Mouse (Mus musculus): Measurements from ENCODE around the gene Myof.

Gene Myof

DNA sequence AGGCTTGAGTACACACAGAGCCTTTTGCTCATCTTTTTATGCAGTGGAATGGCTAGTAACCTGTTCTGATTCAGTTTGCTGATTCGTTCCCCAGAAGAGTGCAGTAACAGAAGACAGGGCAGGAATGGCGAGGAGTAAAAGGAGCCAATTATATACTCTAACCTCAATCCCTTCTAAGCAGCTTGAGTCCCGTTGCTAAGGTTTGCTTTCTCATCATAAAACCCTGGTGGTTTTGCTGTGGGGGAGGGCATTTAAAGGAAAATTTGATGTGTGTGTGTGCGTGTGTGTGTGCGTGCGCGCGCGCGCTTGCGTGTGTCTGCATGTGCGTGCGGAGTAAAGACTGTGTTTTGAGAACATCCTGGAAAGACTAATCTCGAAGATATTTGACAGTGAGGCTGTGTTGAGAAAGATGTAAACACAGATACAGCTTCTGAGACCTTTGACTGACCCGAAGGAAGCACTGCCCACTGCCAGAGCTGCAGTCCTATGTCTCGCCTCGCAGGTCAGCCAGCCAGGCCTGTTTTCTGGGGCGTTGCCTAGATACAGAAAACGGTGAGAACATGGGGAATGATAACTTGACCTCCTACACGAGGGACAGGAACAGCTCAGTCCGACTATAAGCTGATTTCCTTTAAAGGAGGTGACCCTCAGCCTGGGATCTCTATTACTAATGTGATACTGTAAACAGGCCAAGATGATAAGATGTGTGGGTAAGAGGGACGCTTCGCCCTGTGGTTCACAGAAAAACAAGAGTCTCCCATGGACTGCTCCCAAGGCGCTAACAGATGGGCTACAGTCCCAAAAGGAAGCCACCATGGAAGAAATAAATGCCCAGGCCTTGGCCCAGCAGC lies 39.5 kb downstream of the Myof start:
- no peak for DNase-seq (ENCODE audit: low read depth, low spot score)

DNA sequence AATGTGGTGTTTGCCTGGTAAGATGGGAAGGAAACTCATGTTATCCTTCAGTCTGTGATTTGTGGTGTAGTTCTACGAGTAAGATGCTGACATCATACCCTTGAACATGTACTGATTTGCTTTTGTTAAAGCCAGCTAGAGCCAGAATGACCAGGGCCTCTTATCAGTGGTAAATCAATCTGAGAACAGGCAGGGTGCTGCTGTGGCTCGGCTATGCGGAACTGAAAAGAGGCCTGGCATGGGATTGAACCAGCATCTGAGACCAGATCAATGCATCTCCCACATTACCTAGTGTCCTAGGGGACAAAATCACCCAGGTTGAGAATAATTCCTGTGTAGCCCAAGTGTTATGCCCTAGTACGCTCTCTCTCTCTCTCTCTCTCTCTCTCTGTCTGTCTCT lies 40.6 kb downstream of the Myof start:
- DNase-seq (ENCODE audit: low read depth, low spot score), result no peak

DNA sequence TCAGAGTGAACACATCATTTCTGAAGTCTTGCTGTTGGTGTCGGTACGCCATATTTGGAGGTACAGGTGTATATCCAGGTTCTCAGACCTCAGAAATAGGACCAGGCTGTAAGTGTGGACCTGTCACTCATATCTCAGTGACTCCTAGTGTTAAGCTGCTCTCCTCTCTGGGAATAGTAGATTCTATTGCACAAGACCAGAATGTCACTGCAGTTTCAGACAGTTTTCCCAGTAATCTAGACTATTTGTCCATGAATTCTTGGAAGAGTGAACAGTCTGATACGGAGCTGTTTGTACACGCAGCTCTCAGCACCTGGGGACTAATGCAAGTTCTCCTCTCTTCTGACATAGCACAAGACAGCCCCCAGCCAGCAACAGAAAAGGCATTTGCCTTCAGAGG lies 42.4 kb downstream of the Myof start:
- DNase-seq (ENCODE audit: low read depth, low spot score), result no peak

DNA sequence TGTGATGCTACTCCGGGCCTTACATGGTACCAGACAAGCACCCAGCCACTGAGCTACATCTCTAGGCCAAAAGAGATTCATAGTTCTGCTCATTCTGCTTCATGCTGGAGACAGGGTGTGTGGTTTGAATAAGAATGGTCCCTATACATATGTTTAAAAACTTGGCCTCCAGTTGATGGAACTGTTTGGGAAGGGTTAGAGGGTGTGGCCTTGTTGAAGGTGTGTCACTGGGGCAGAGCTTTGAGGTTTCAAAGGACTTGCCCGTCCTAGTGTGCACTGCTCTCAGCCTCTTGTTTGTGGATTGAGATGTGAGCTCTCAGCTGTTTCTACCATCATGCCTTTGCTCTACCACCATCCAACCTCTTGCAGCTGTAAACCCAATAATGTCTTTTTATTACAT lies 43.4 kb downstream of the Myof start:
- DNase-seq (ENCODE audit: low read depth, low spot score), result no peak

DNA sequence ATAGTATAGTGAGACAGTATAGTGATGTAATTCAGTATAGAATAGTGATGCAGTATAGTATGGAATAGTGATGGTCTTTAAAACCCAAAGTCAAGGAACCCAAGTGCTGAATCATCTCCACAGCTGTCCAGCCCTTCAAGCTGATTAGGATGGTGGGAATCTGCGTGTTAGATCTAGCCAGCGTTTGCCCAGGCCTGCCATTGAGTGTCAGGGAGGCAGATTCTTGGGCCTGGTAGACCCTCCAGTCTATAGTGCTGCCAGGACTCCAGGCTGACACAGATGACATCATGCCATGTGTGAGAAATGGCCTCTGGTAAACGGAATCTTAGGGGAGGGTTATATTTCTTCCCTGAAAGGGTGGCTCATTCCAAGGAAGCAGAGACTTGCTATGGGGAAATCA lies 49.1 kb downstream of the Myof start:
- DNase-seq (ENCODE audit: low read depth, low spot score), result no peak

DNA sequence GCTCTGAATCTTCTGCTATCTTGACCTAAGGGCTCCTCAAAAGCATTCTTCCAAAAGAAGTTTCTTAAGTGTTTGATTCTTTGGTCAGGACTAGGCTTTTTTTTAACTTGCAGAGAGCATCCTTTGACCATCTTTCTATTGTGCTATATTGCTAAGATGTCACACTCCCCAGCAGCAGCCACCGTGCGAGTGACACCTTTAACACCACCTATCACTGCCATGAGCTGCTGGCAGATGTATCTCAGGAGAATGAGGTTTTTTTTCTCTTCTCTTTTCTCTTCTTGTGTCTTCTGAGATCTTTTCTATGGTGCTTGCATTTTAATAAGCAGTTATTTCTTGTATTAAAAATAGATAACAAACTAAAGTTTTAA lies 51.2 kb downstream of the Myof start:
- DNase-seq (ENCODE audit: low read depth, low spot score), result no peak

DNA sequence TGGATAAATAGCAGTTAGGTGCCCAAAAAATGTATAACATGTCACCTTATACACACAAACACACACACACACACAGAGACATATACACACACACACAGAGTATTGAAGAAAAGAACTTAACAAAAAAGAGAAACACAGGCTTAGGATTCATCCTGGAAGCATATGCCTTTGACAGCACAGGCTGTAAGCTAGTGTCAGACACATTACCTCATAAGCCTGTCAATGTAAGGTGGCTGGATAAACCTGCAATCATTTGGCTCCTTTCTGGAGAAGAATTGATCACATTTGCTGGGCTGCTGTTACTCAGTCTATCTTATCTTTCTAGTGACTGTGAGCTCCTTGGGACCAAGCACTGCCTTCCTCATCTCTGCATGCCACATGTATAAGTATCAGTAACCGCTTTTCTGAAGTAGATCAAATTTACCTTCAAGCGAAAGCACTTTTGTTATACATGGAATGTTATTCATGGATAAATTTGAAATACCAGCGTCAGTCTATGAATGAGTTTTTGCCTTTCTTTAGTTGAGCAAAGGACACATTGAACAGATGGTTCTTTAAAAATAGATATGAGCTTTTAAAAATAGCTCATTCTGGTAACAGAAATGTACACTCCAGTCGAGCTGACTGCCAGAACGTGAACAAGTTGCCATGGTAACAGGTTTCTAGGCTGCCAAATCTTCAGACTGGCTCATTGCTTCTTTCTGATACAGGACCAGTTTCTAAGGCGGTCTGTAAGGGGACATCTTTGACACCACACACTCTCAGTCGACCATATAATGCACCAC lies 51.8 kb downstream of the Myof start:
- DNase-seq (ENCODE audit: low read depth, low spot score), result no peak

DNA sequence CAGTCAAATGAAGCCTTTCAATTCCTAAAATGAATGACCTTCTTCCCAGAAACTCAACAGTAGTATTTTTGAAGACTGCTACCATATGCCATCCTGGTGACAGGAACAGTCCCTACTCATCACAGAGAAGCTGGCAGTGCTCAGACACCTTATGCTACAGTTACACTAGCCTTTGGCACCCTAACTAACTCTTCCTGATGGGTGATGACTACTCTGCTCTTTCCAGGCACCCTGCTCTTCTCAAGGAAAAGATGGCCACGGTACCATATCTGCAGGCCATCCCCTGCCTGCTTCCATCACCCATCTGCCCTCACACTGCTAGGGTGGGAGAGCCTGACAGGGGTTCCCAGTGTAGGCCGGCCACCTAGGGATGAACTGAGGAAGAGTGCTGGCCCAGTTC lies 53.4 kb downstream of the Myof start:
- no peak for DNase-seq (ENCODE audit: low read depth, low spot score)

DNA sequence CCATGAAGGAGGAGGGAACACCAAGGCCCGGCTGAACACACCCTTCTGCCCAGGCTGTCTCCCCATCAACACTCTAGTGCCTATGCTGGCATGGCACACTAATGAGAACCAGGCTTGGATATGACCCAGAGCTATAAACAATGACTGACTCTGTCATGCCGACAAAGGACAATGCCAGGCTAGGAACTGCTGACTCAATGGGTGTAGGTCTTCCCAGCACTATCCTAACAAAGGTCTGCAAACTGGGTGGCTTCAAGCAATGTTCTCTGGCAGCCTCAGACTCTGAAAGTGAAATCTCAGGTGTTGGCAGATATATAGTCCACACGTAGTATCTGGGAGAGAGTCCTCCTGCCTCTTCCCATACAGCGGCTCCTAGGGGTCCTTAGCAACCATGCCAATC lies 55.2 kb downstream of the Myof start:
- DNase-seq (ENCODE audit: low read depth, low spot score), result no peak

DNA sequence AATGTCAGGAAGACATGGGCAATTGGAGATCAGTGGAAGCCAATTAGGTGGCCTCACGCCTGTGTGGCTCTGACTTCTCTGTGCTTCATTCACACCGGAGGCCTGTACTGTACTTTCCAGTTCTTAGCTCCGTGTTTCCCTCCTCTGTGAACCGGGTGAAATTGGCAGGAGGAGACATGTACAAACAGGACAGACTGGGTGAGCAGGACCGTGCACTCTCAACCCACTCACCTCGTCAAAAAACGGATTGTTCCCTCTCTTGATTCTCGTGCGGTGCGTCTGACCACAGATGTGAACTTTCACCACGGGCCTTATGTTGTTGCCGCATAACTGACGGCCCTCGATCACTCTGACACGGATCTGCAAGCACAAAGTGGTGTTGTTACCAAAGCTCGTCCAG lies 57.6 kb downstream of the Myof start:
- no peak for DNase-seq (ENCODE audit: low read depth, low spot score)

DNA sequence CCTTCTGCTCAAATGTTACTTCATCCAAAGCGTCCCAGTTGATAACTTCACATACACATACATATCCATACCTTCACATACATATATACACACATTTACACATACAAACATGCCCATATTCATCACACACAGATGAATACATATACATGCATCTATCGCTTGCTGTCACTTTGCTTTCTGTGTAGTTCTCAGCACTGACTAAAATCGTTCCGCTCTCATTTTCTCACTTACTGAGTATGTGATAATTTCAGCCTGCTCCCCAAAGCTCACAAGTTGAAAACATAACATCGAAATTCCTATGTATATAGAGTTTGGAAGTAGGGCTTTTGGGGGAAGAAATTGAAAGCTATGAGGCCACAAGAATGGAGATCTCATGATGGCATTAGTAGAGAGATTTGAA lies 67.4 kb downstream of the Myof start:
- DNase-seq (ENCODE audit: low read depth, low spot score), result no peak

DNA sequence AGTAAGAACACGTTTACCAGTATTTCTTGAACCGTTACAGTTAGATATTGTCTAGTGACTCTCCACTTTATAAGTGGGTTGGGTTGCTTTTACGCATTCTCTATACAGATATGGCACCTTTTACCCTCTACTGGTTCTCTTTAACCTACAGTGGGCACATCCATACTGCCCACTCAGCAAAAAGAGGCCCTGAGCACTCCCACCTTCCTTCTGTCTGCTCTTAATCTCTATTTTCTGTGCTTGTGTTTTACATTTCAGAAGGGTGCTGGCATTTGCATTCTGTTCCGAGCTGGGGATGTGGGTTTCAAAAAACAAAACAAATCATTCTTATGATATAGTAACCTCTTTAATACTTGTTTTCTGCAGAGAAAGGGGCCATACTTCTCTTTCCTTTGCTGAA lies 72.8 kb downstream of the Myof start:
- DNase-seq (ENCODE audit: low read depth, low spot score), result no peak

DNA sequence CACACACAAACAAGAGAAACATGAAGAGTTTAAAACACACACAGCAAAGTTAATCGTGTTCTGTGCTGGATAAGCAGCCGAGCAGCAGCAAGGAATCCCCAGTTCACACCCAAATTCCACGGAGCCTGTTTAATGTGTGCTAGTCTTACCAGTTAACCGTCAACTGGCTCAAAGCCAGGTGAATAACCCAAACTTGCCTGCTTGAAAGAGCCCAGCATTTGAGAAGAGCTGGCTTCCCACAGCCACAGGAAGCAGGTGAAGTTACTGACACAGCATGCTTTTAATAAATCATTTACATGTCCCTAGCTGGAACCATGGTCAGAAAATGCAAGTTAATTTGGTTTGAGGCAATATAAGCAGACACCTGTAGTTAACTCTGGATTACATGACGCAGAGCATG lies 73.4 kb downstream of the Myof start:
- DNase-seq (ENCODE audit: low read depth, low spot score), result no peak

DNA sequence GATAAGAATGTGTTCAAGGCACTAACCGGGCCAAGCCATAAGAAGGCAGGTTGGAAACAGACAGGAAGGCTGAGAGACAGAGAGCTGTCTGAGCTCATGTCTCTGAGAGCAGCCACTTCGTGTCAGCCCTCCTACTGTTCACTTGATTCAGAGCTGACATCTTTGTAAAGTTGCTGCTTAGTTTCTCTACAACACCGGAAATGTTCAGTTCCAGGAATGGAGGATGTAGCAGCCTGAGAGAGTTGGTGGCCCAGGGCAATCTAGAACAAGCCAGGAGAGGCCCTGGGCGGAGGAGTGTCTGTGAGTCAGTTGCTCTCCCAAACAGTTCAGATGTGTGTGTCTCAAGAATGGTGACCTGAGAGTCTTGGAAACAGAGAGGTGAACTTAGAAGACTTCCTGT lies 77.5 kb downstream of the Myof start:
- no peak for DNase-seq (ENCODE audit: low read depth, low spot score)

DNA sequence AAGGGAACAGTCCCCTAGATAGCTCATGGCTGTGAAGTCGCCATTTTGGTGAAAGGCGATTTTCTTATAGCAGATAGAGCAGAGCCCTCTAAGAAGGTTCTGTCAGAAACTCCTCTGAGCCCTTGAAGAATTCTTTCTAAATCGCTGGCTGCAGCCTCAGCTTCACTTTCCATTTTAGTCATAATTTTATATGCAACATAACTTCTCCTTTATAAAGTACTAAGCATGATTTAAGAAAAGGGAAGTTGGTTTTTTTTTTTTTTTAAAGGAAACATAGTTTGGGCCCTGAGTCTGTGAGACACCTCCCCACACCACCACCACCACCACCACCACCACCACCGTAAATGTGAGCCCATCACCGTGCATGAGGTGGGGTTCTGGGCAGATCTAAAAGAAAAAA lies 80.0 kb downstream of the Myof start:
- no peak for DNase-seq (ENCODE audit: low read depth, low spot score)

DNA sequence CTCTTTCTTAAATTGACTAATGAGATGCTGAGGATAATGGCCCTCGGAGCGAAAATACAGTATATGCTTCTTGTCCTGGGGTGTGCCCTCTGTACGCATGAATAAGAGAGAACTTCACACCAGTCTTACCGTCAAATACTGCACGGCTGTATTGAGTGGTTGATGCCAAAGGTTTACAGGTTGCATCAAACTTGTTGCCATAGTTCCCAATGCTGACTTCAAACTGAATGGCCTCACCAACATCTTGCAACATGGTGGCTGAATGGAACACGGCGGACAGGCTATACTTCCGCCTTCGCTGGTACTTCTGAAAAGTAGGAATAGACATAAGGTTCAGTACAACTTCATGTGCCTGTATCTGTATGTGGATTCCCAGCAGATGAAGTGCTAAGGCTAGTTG lies 82.6 kb downstream of the Myof start:
- DNase-seq (ENCODE audit: low read depth, low spot score), result no peak

DNA sequence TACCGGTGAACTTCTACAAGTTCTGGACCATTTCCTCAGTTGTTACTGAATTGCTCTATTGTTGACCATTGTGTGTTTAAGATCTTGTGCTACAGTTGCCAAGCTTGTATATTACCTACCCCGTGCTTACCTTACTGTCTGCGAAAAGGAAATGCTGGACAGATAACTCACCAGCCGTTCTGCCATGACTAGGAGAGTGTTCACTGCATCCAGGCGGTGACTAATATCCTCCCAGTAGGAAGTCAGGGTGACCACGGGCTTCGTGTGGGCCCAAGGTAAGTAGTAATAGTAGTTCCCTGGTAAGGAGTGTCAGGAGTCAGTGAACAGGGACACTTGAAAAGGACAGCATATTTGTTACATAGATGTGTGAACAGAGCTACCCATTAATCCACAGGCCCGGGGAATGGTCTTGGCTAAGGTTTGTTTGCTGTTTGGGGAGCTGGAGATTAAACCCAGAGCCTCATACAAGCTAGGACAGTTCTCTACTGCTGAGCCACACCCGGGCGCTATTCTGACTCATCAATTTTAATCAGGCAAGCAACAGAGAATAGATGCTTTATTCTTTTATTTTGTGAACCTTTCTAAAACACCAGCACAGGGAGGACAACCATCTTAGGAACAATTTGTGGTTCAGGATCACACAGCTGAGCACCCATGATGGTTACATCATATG lies 83.7 kb downstream of the Myof start:
- DNase-seq (ENCODE audit: low read depth, low spot score), result no peak

DNA sequence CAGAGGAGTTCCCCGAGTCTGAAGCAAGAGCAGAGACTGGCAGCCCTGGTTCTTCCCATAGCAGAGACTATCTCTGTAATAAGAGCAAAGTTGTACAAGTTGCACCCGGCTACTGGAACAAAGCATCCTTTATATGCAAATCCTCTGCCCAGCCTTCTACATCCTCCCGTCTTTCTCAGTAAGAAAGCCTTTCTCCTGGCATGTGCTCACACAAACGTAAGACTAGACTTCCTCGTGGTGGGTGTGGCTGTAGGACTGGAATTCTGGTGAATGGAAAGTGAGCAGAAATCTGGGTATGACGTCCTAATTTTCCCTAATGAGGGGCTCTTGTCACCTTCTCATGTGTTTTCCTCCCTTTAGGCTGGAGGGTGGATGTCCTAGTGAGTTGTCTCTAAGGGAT lies 84.3 kb downstream of the Myof start:
- DNase-seq (ENCODE audit: low read depth, low spot score), result no peak

DNA sequence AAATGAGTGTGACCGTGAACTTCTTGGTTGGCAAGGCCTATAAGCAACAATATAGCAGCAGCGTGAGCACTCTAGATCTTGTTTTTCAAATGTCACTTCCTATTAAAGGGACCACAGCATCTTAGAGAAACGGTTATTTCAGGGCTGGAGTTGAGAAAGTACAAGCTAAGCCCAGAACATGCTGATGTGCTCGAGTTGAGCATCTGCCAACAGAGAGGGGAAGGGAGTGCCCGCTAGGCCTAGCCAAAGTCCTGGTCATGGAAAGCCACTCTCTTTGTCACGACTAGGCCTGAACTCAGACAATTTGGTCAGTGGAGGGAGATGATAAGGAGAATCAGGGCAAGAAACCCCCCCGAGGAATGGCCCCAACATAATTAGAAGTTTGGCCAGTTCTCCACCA lies 86.1 kb downstream of the Myof start:
- no peak for DNase-seq (ENCODE audit: low read depth, low spot score)

DNA sequence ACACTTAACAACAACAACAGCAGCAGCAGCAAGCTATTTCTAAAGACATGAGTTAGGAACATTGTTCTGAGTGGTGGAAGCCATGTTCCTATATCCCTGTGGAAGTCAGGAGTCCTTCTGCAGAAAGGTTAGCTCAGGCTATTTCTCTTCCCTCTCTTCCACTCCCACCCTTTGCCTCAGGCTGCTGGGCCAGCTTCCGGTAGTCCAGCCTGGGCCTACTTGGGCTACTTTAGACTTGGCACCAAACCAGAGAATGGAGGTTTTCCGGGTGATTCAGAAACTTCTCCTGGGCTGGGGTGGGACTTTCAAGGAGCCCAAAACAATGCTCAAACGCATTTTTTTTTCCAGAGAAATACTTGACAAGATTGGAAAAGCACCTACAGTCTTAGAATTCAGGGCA lies 87.4 kb downstream of the Myof start:
- DNase-seq (ENCODE audit: low read depth, low spot score), result no peak

DNA sequence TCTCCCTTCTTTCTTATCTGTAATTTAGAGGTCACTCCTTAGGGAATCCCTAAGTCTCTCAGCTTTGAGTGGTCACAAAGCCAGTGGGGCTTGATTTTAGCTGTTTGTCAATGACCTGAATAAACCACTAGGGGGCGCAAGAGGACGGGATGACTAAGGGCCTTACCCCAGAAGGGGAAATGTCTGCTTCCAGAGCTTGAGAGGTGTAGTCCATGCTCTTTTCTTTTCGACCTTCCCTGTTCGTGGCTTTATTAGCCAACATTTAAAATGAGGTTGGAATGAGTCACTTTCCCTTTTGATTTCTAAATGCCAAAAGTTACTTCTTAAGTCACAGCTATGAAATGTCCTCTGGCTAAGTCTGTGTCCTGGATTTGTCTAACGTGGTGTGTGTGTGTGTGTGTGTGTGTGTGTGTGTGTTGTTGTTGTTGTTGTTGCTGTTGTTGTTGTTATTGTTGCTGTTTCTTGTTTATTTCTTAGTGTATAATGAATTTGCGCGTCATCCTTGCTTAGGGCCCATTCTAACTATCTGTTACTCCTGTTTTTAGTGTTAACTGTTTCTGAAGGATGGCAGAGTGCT lies 87.9 kb downstream of the Myof start:
- peak; percentile 57 for DNase-seq (ENCODE audit: low read depth, low spot score)

DNA sequence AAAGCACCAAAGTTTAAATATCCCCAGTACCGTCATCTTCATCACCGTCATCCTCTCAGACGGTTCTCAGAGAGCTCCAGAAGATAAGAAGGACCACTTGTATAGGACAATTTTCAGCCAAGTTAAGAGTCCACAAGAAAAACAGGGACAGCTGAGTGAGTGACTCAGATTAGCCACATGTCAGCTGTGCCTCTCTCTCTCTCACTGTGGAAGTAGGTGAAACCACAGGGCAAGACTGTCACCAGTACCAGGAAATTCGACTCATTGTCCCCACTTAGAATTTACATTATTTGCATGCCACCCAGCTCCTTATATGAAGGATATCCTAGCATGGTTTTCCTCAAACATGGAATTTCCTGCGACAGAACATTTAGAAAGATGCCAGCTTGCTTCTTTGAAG lies 88.6 kb downstream of the Myof start:
- no peak for DNase-seq (ENCODE audit: low read depth, low spot score)
